Mouse (Mus musculus): ENCODE results near the gene Fut9.

DNA sequence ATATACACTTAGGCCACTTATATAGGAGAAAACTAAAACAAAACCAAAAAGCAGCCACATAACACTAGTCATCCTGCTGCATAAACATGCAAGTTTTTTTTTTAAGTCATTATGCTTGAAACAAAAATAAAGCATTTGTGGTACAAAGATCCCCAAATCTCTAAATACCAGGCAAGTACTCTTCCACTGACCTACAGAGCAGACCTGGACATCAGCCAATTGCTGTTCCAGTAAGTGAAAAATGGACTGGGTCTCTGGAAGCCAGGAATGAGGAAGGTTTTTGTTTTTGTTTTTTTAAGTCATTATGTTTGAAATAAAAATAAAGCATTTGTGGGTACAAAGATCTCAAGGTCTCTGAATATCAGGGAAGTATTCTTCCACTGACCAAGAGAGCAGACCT is 37.0 kb downstream of the Fut9 start:
- no peak for TF ChIP-seq CTCF (IDR thresholded peaks at IDR 0.05; ENCODE audit: borderline replicate concordance, control insufficient read depth, extremely low read depth, insufficient read depth, low read length, poor library complexity)
- TF ChIP-seq POLR2A (IDR thresholded peaks at IDR 0.05; ENCODE audit: control insufficient read depth, extremely low read depth, insufficient read depth, low read length, poor library complexity): no peak

All from thymus, adult 2 months (tissue).